17 mouse cellular contexts compared by ENCODE assay signal in the genomic region with DNA sequence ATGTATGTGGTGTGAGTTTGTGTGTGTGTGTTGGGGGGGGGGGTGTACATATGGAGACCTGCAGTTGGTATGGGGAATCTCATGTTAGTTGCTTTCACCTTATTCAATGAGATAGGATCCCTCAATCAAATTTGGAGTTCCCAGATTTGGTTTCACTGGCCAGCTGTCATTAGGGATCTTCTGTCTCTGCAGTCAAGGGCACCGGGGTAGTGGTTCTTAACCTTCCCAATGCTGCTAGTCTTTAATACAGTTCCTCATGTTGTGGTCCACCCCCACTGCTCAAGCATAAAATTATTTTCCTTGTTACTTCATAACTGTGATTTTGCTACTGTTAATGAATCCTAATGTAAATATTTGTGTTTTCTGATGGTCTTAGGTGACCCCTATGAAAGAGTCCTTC. TPM values are rescaled to one million over a fixed set of nuclear protein-coding genes. Genes with fewer than 3 reads are reported as not detected.
"Had no signal": no experiment of that assay in that cellular context is flagged by ENCODE, and none has a peak within 500 bp of the region (broad histone marks: within the 10 kb centered on the region; RNA-seq: fewer than 3 reads in every experiment).

No protein-coding gene starts in this region.

- H3K27me3 ChIP-seq: neural tube, embryonic 13.5 days; neural tube, embryonic 15.5 days; stomach, embryonic 15.5 days had no signal

- H3K4me2 ChIP-seq: neural tube, embryonic 13.5 days; neural tube, embryonic 15.5 days; stomach, embryonic 15.5 days had no signal

- H3K9ac ChIP-seq: neural tube, embryonic 13.5 days; neural tube, embryonic 15.5 days; stomach, embryonic 15.5 days had no signal

- DNase-seq: retina, postnatal 1 day; right cerebral cortex, adult 18-20 months; right cerebral cortex, postnatal 14 days; right cerebral cortex, postnatal 25 days; right cerebral cortex, postnatal 4 days; spleen, adult 18-20 months; thymus, adult 18-20 months; thymus, adult 2 months; thymus, postnatal 14 days; thymus, postnatal 25 days; thymus, postnatal 36 days; thymus, postnatal 4 days had no signal

- H3K9me3 ChIP-seq: neural tube, embryonic 13.5 days; neural tube, embryonic 15.5 days; stomach, embryonic 15.5 days had no signal

- H3K4me1 ChIP-seq: neural tube, embryonic 13.5 days; neural tube, embryonic 15.5 days; stomach, embryonic 15.5 days had no signal

- H3K27ac ChIP-seq: neural tube, embryonic 13.5 days; neural tube, embryonic 15.5 days; stomach, embryonic 15.5 days; stomach, postnatal 0 days had no signal

- H3K4me3 ChIP-seq: neural tube, embryonic 13.5 days; neural tube, embryonic 15.5 days; stomach, embryonic 15.5 days had no signal

- H3K36me3 ChIP-seq: neural tube, embryonic 13.5 days; neural tube, embryonic 15.5 days; stomach, embryonic 15.5 days had no signal

RNA-seq across cellular contexts. Expression of gene Rspo3, which starts 22.1 kb away (rescaled TPM):
- polyA plus RNA-seq: testis, adult 2 months had no signal
